Mouse (Mus musculus) erythroblast, embryonic 14.5 days (primary cell): ENCODE measurements around the gene Rcvrn.

Source experiments
- GATA1 ChIP-seq: IDR thresholded peaks from 2 replicates; pipeline ENCODE4 v1.6.1; 2012; ENCODE audit warnings: low read length, inconsistent platforms, mixed read lengths
- TAL1 ChIP-seq: IDR thresholded peaks from 3 replicates; pipeline ENCODE4 v1.6.1; 2012; ENCODE audit warnings: low read length, inconsistent platforms, mixed read lengths

GRCm38 (mm10) chr11:67653521-67654090, 41.5 kb upstream of the Rcvrn start:
- TF ChIP-seq GATA1 (no peak), TAL1 (no peak)
